Comparison of ENCODE assay signal across 22 mouse cellular contexts in the genomic region with DNA sequence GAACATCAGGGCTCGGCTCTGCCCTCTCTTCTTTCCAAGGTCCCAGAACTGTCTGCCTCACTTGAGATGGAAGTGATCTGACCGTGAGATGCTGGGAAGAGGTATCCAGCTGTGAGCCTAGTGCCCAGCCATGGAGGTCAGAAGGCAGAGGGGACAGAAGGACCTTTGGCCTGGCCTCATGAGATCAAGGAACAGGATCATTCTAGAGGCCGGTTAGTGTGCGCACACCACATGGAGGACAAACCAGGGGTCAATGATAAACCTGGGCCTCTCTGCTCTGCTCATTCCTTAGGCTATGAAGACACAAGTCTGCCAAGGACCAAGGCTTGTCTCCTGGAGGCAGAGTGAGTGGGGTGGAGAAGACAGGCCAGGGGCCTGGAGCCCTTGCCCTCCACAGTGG.
DNase-seq lines count a peak whose midpoint lies in the region; ATAC-seq and TF ChIP-seq lines count a peak whose summit lies in the region.
"Had no signal": no experiment of that assay in that cellular context is flagged by ENCODE, and none has a peak within 500 bp of the region (broad histone marks: within the 10 kb centered on the region; RNA-seq: fewer than 3 reads in every experiment).

No protein-coding gene starts in this region.

- peak; percentile 3 for DNase-seq in gastrocnemius, adult 2 months
- DNase-seq in gastrocnemius, postnatal 25 days = no peak
- DNase-seq in intestine, embryonic 14.5 days (ENCODE audit: low spot score) = peak; percentile 43
- DNase-seq in liver, adult 2 months (ENCODE audit: extremely low read depth, low read depth, low spot score) = peak; percentile 26
- no peak for DNase-seq in liver, embryonic 11.5 days (ENCODE audit: low spot score)
- no peak for DNase-seq in left cerebral cortex, adult 18-20 months (ENCODE audit: low spot score in 2 of 2)
- DNase-seq: adrenal gland, postnatal 14 days; cerebellum, adult 2 months; cerebellum, postnatal 25 days; embryo, embryonic 11 days; kidney, postnatal 4 days; liver, postnatal 0 days; right cerebral cortex, adult 18-20 months; right cerebral cortex, postnatal 4 days; thymus, postnatal 25 days had no signal

- H3K4me1 ChIP-seq in intestine, embryonic 14.5 days (replicated peaks; ENCODE audit: control insufficient read depth, insufficient read depth, low read length) = peaks cover 19% of the 10 kb centered on the region
- peaks cover 24% of the 10 kb centered on the region for H3K4me1 ChIP-seq in intestine, embryonic 16.5 days (ENCODE audit: control insufficient read depth, insufficient read depth, low read length)
- no peaks in the 10 kb centered on the region for H3K4me1 ChIP-seq in liver, adult 2 months (ENCODE audit: control insufficient read depth, insufficient read depth, low read length)
- H3K4me1 ChIP-seq in liver, embryonic 11.5 days (replicated peaks; ENCODE audit: control insufficient read depth, insufficient read depth, low read length) = peaks cover 12% of the 10 kb centered on the region

- 86% methylated on average over 4 of the region's 4 CpGs for WGBS in intestine, embryonic 14.5 days
- 94% methylated on average over 4 of the region's 4 CpGs for WGBS in intestine, embryonic 16.5 days
- 61% methylated on average over 4 of the region's 4 CpGs for WGBS in liver, adult 2 months
- WGBS in liver, embryonic 11.5 days = 83% methylated on average over 4 of the region's 4 CpGs

- H3K36me3 ChIP-seq in intestine, embryonic 14.5 days (ENCODE audit: control insufficient read depth, insufficient read depth, low read length) = 0 out of 2 replicates have a peak, but pooled peaks cover 5% of the 10 kb centered on the region
- no peaks in the 10 kb centered on the region for H3K36me3 ChIP-seq in intestine, embryonic 16.5 days (ENCODE audit: control insufficient read depth, insufficient read depth, low read length)
- peaks cover 7% of the 10 kb centered on the region; the same call in 1 of the 2 replicates for H3K36me3 ChIP-seq in liver, adult 2 months (ENCODE audit: control insufficient read depth, insufficient read depth, low read length)
- peaks cover 4% of the 10 kb centered on the region for H3K36me3 ChIP-seq in liver, embryonic 11.5 days (ENCODE audit: control insufficient read depth, insufficient read depth, low read length)

- H3K4me2 ChIP-seq in intestine, embryonic 14.5 days (ENCODE audit: low read length) = no peak overlapping the region
- H3K4me2 ChIP-seq in intestine, embryonic 16.5 days (ENCODE audit: low read depth, low read length) = no peak overlapping the region
- H3K4me2 ChIP-seq in liver, embryonic 11.5 days = no peak overlapping the region
- H3K4me2 ChIP-seq: embryonic facial prominence, embryonic 13.5 days had no signal

- no peaks in the 10 kb centered on the region for H3K79me2 ChIP-seq in liver, adult 2 months (ENCODE audit: control insufficient read depth, insufficient read depth, low read length)

- H3K27me3 ChIP-seq in intestine, embryonic 14.5 days (replicated peaks; ENCODE audit: control insufficient read depth, insufficient read depth, low read length) = no peaks in the 10 kb centered on the region
- no peaks in the 10 kb centered on the region for H3K27me3 ChIP-seq in intestine, embryonic 16.5 days (replicated peaks; ENCODE audit: control insufficient read depth, insufficient read depth, low read length)
- H3K27me3 ChIP-seq in liver, adult 2 months (ENCODE audit: control insufficient read depth, insufficient read depth, low read length) = no peaks in the 10 kb centered on the region
- no peaks in the 10 kb centered on the region for H3K27me3 ChIP-seq in liver, embryonic 11.5 days (replicated peaks; ENCODE audit: control insufficient read depth, insufficient read depth, low read length)

- no peak for TF ChIP-seq POLR2A in liver, adult 2 months (IDR thresholded peaks at IDR 0.05; ENCODE audit: extremely low read depth, insufficient read depth, low read length)

- H3K9me3 ChIP-seq in intestine, embryonic 14.5 days (ENCODE audit: control insufficient read depth, low read length) = no peaks in the 10 kb centered on the region
- no peaks in the 10 kb centered on the region for H3K9me3 ChIP-seq in intestine, embryonic 16.5 days (ENCODE audit: control insufficient read depth, low read length)
- H3K9me3 ChIP-seq in liver, embryonic 11.5 days (ENCODE audit: control insufficient read depth, low read length) = no peaks in the 10 kb centered on the region
- H3K9me3 ChIP-seq: embryonic facial prominence, embryonic 13.5 days had no signal

- intact Hi-C loops in gastrocnemius, adult 2 months (cut with DNase I) = no loop called here

- no peak for TF ChIP-seq CTCF in gastrocnemius, adult 2 months (IDR thresholded peaks at IDR 0.05)
- TF ChIP-seq CTCF in liver, adult 2 months (IDR thresholded peaks at IDR 0.05; ENCODE audit: low read depth, low read length) = no peak

- H3K4me3 ChIP-seq in gastrocnemius, adult 2 months = no peak overlapping the region
- no peak overlapping the region for H3K4me3 ChIP-seq in intestine, embryonic 14.5 days (ENCODE audit: low read depth, low read length)
- H3K4me3 ChIP-seq in intestine, embryonic 16.5 days (ENCODE audit: low read length) = no peak overlapping the region
- H3K4me3 ChIP-seq in liver, adult 2 months (ENCODE audit: insufficient read depth, low read depth, low read length) = no peak overlapping the region
- H3K4me3 ChIP-seq in liver, embryonic 11.5 days (ENCODE audit: low read depth, low read length) = no peak overlapping the region
- H3K4me3 ChIP-seq: embryonic facial prominence, embryonic 13.5 days; erythroblast, embryonic 14.5 days had no signal

- no peak for ATAC-seq in intestine, embryonic 14.5 days (replicated peaks; ENCODE audit: low FRiP score, low TSS enrichment, low read depth)
- no peak for ATAC-seq in intestine, embryonic 16.5 days
- ATAC-seq in liver, embryonic 11.5 days (replicated peaks; ENCODE audit: low FRiP score) = no peak
- ATAC-seq: CD4-positive, CD25-positive, alpha-beta regulatory T cell, adult 4 months; forebrain, embryonic 14.5 days; liver, postnatal 0 days; lung, postnatal 0 days had no signal

- no peak overlapping the region for H3K27ac ChIP-seq in gastrocnemius, adult 2 months
- no peak overlapping the region for H3K27ac ChIP-seq in intestine, embryonic 14.5 days (ENCODE audit: low read depth)
- no peak overlapping the region for H3K27ac ChIP-seq in intestine, embryonic 16.5 days (ENCODE audit: low read length)
- no peak overlapping the region for H3K27ac ChIP-seq in liver, adult 2 months (replicated peaks; ENCODE audit: insufficient read depth, low read depth, low read length)
- no peak overlapping the region for H3K27ac ChIP-seq in liver, embryonic 11.5 days (ENCODE audit: low read depth, low read length)
- H3K27ac ChIP-seq: embryonic facial prominence, embryonic 13.5 days; macrophage had no signal

- no peak overlapping the region for H3K9ac ChIP-seq in intestine, embryonic 14.5 days (ENCODE audit: low read length)
- H3K9ac ChIP-seq in intestine, embryonic 16.5 days (ENCODE audit: low read depth, low read length) = no peak overlapping the region
- H3K9ac ChIP-seq in liver, adult 2 months (ENCODE audit: low read depth, low read length) = no peak overlapping the region
- no peak overlapping the region for H3K9ac ChIP-seq in liver, embryonic 11.5 days (ENCODE audit: low read depth, low read length)
- H3K9ac ChIP-seq: embryonic facial prominence, embryonic 13.5 days; liver, postnatal 0 days had no signal

Comparison
In these comparisons a context has a peak if more than half of its experiments do, and no peak if none do; other contexts are left out.
1. DNase-seq: peak in gastrocnemius, adult 2 months (single experiment), intestine, embryonic 14.5 days (single experiment) and liver, adult 2 months (single experiment); none in gastrocnemius, postnatal 25 days (single experiment), liver, embryonic 11.5 days (single experiment) and left cerebral cortex, adult 18-20 months (0 of 2).